Mouse (Mus musculus) liver, adult 2 months (tissue): Measurements from ENCODE around the gene Pkdcc. TPM values are rescaled to one million over a fixed set of nuclear protein-coding genes. Genes with fewer than 3 reads are reported as not detected.

Source experiments
- DNase-seq: peaks from one replicate; pipeline ENCODE4 v3.0.0-alpha.2; 2011; ENCODE audit warnings: low read depth, low spot score; ENCODE audit errors: extremely low read depth
- H3K27ac ChIP-seq: fragments of 200-500 bp; replicated peaks from 2 replicates; pipeline ENCODE4 v1.5.1; 2012; ENCODE audit warnings: low read depth, mild to moderate bottlenecking, control low read depth, inconsistent platforms, low read length; ENCODE audit not compliant: insufficient read depth
- H3K27me3 ChIP-seq: fragments of 200-500 bp; 2 replicates; pipeline ENCODE4 v1.6.1; 2012; ENCODE audit warnings: mild to moderate bottlenecking, moderate library complexity, low read length, inconsistent platforms; ENCODE audit not compliant: control insufficient read depth, insufficient read depth
- H3K36me3 ChIP-seq: fragments of 200-500 bp; 2 replicates; pipeline ENCODE4 v1.6.1; 2012; ENCODE audit warnings: low read length, inconsistent platforms; ENCODE audit not compliant: control insufficient read depth, insufficient read depth
- H3K4me1 ChIP-seq: fragments of 200-500 bp; 2 replicates; pipeline ENCODE4 v1.6.1; 2011; ENCODE audit warnings: low read length; ENCODE audit not compliant: control insufficient read depth, insufficient read depth
- H3K4me3 ChIP-seq: fragments of 200-500 bp; 2 replicates; pipeline ENCODE4 v1.5.1; 2011; ENCODE audit warnings: low read depth, mild to moderate bottlenecking, control low read depth, low read length, moderate library complexity; ENCODE audit not compliant: insufficient read depth
- H3K79me2 ChIP-seq: fragments of 200-500 bp; 2 replicates; pipeline ENCODE4 v1.6.1; 2012; ENCODE audit warnings: inconsistent platforms, mild to moderate bottlenecking, low read length, moderate library complexity; ENCODE audit not compliant: control insufficient read depth, insufficient read depth
- H3K9ac ChIP-seq: fragments of 200-500 bp; 2 replicates; pipeline ENCODE4 v1.6.1; 2012; ENCODE audit warnings: low read depth, mild to moderate bottlenecking, control low read depth, inconsistent platforms, low read length
- CTCF ChIP-seq: fragments of 200-500 bp; IDR thresholded peaks from 2 replicates; pipeline ENCODE4 v1.5.1; 2011; ENCODE audit warnings: low read depth, low read length, control low read depth
- POLR2A ChIP-seq: fragments of 200-500 bp; IDR thresholded peaks from 2 replicates; pipeline ENCODE4 v1.6.1; 2011; ENCODE audit warnings: low read length, control low read depth; ENCODE audit not compliant: insufficient read depth; ENCODE audit errors: extremely low read depth
- WGBS: fragments of 180-500 bp; shearing (Covaris S2); methylation state at CpG from one replicate; pipeline ENCODE4 v1.1.7; 2018; 5-methylcytosine and 5-hydroxymethylcytosine counted together
- polyA plus RNA-seq: library from polyadenylated mRNA; depleted of rRNA; stranded (reverse); fragments of >200 nt; gene quantifications from 2 replicates; pipeline ENCODE4 v1.2.3, GENCODE M21; 2012
- total RNA-seq: library from RNA; depleted of rRNA; stranded (reverse); fragments of >200 nt; gene quantifications from 2 replicates; pipeline ENCODE4 v1.2.3, GENCODE M21; 2014

The Pkdcc gene
- total and polyA plus RNA-seq, 2 experiments = 16.1 to 60.8 TPM

GRCm38 (mm10) chr17:83181086-83181485 is 34.0 kb upstream of the Pkdcc start:
- DNase-seq = no peak
- no peak for TF ChIP-seq CTCF
- no peak for TF ChIP-seq POLR2A

DNA sequence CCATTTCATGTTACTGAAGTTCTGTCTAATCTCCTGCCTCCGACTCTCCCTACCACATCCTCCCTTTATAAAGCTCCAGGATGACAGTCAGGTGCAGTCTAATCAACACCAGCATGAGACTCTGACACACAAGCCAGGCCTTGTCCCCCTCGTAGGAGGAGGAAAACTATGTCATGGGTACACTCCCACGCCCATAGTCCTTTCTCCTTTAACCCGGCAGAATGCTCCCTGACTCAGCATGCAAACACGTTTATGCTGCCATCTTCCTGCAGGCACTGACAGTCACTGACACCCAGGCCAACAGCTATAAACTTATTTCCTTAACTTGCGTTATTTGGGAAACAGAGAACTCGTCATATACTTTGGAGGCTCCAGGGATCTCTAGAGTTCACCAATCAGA is 33.5 kb upstream of the Pkdcc start:
- H3K9ac ChIP-seq = no peak overlapping the region
- no peaks in the 10 kb centered on the region for H3K36me3 ChIP-seq
- 34% methylated on average over 7 of the region's 7 CpGs for WGBS

More at GRCm38 (mm10) chr17:83181086-83181485, 34.0 kb upstream of the Pkdcc start:
- no peak overlapping the region for H3K9ac ChIP-seq
- 92% methylated on average over 7 of the region's 7 CpGs for WGBS
- no peak overlapping the region for H3K4me3 ChIP-seq
- no peaks in the 10 kb centered on the region for H3K79me2 ChIP-seq
- H3K36me3 ChIP-seq = no peaks in the 10 kb centered on the region
- peaks cover 27% of the 10 kb centered on the region for H3K4me1 ChIP-seq
- no peak overlapping the region for H3K27ac ChIP-seq
- H3K27me3 ChIP-seq = no peaks in the 10 kb centered on the region

GRCm38 (mm10) chr17:83182061-83182664 is 32.9 kb upstream of the Pkdcc start:
- Histone ChIP-seq H3K79me2 (no peaks in the 10 kb centered on the region), H3K27me3 (no peaks in the 10 kb centered on the region), H3K4me1 (peaks cover 20% of the 10 kb centered on the region), H3K36me3 (no peaks in the 10 kb centered on the region), H3K9ac (no peak overlapping the region), H3K27ac (peak overlapping the region; percentile 69), H3K4me3 (no peak overlapping the region)
- 34% methylated on average over 8 of the region's 8 CpGs for WGBS
- peak; percentile 98 for DNase-seq
- TF ChIP-seq POLR2A (no peak), CTCF (no peak)

More for the DNA sequence above, 33.5 kb upstream of the Pkdcc start:
- H3K79me2 ChIP-seq = no peaks in the 10 kb centered on the region
- H3K4me1 ChIP-seq = peaks cover 23% of the 10 kb centered on the region
- TF ChIP-seq POLR2A (no peak), CTCF (no peak)
- H3K27me3 ChIP-seq = no peaks in the 10 kb centered on the region
- DNase-seq = peak; percentile 37
- peak overlapping the region; percentile 69; the same call in 1 of the 2 replicates for H3K27ac ChIP-seq
- no peak overlapping the region for H3K4me3 ChIP-seq

DNA sequence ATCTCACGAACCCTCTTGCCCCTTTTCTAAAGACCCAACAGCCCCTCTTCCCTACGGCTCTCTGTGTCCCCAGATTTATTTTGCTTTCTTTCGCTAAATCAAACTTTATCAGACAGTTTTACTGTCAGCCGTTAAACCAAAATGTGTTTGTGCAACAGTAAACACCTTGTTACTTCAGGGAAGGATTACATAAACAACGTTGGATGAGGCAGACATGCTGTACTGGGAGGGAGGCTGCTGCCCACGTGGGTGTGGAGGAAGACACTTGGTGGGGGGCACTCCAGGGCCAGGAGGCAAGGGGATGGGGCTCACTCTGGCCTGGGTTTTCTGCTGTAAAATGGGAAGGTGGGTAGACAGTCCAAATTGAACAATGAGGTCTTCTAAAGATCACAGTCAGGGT is 32.3 kb upstream of the Pkdcc start:
- peaks cover 20% of the 10 kb centered on the region for H3K4me1 ChIP-seq
- peak; percentile 41 for DNase-seq
- WGBS = 42% methylated on average over 6 of the region's 6 CpGs
- no peak overlapping the region for H3K9ac ChIP-seq
- H3K36me3 ChIP-seq = no peaks in the 10 kb centered on the region
- no peaks in the 10 kb centered on the region for H3K79me2 ChIP-seq
- H3K27ac ChIP-seq = peak overlapping the region; percentile 47; the same call in 1 of the 2 replicates
- H3K4me3 ChIP-seq = no peak overlapping the region
- TF ChIP-seq CTCF (no peak), POLR2A (no peak)
- H3K27me3 ChIP-seq = no peaks in the 10 kb centered on the region

- Histone ChIP-seq H3K27ac (no peak overlapping the region), H3K27me3 (no peaks in the 10 kb centered on the region), H3K36me3 (no peaks in the 10 kb centered on the region), H3K4me3 (no peak overlapping the region), H3K4me1 (peaks cover 1% of the 10 kb centered on the region; the same call in 1 of the 2 replicates), H3K9ac (no peak overlapping the region), H3K79me2 (no peaks in the 10 kb centered on the region)
- peak; percentile 28 for DNase-seq
- WGBS = 70% methylated on average over 11 of the region's 11 CpGs
- no peak for TF ChIP-seq CTCF
- no peak for TF ChIP-seq POLR2A
Observed at GRCm38 (mm10) chr17:83187751-83188565, 27.1 kb upstream of the Pkdcc start.
